Mouse (Mus musculus) hindbrain, embryonic 15.5 days (tissue): ENCODE measurements around the gene Nhp2. TPM values are rescaled to one million over a fixed set of nuclear protein-coding genes. Genes with fewer than 3 reads are reported as not detected.

Experiments
- ATAC-seq: fragments of 200-750 bp; cut with Nextera tagmentation; 2 replicates; pipeline ENCODE4 v1.8.0; 2017; ENCODE audit warnings: low read depth, moderate number of reproducible peaks, moderate TSS enrichment; ENCODE audit not compliant: low FRiP score
- H3K27ac ChIP-seq: fragments of 300-500 bp; sonication (generic); replicated peaks from 2 replicates; pipeline ENCODE4 v1.5.1; 2015; ENCODE audit warnings: mild to moderate bottlenecking, inconsistent platforms
- H3K27me3 ChIP-seq: fragments of 300-500 bp; sonication (generic); 2 replicates; pipeline ENCODE4 v1.6.1; 2015; ENCODE audit warnings: control low read depth, inconsistent platforms
- H3K36me3 ChIP-seq: fragments of 300-500 bp; sonication (generic); 2 replicates; pipeline ENCODE4 v1.6.1; 2015; ENCODE audit warnings: control low read depth, inconsistent platforms
- H3K4me1 ChIP-seq: fragments of 300-500 bp; sonication (generic); replicated peaks from 2 replicates; pipeline ENCODE4 v1.6.1; 2015; ENCODE audit warnings: control low read depth, inconsistent platforms
- H3K4me2 ChIP-seq: fragments of 300-500 bp; sonication (generic); 2 replicates; pipeline ENCODE4 v1.6.1; 2015; ENCODE audit warnings: moderate library complexity, mild to moderate bottlenecking, inconsistent platforms
- H3K4me3 ChIP-seq: fragments of 300-500 bp; sonication (generic); 2 replicates; pipeline ENCODE4 v1.5.1; 2015; ENCODE audit warnings: mild to moderate bottlenecking, inconsistent platforms
- H3K9ac ChIP-seq: fragments of 300-500 bp; sonication (generic); 2 replicates; pipeline ENCODE4 v1.6.1; 2015; ENCODE audit warnings: inconsistent platforms
- H3K9me3 ChIP-seq: fragments of 300-500 bp; sonication (generic); 2 replicates; pipeline ENCODE4 v1.6.1; 2016; ENCODE audit warnings: control low read depth, inconsistent platforms
- WGBS: fragments of 180-500 bp; shearing (Covaris S2); methylation state at CpG from one replicate; pipeline ENCODE4 v1.1.7; 2015; 5-methylcytosine and 5-hydroxymethylcytosine counted together
- polyA plus RNA-seq: library from polyadenylated mRNA; unstranded; fragments of >200 nt; fragmentation: Nextera tagmentation; extraction: Ambion mirVana; gene quantifications from 2 replicates; pipeline ENCODE4 v1.2.1, GENCODE M21; 2015

Gene Nhp2
- polyA plus RNA-seq, 1 experiment from 2014 or later = 105 TPM

GRCm38 (mm10) chr11:51591168-51591567 is 28.4 kb upstream of the Nhp2 start:
- 0 out of 2 replicates have a peak, but pooled peaks cover 5% of the 10 kb centered on the region for H3K4me1 ChIP-seq
- no peak overlapping the region for H3K4me3 ChIP-seq
- no peak overlapping the region for H3K27ac ChIP-seq
- H3K9ac ChIP-seq = no peak overlapping the region
- H3K27me3 ChIP-seq = no peaks in the 10 kb centered on the region
- H3K9me3 ChIP-seq = no peaks in the 10 kb centered on the region
- no peak for ATAC-seq
- H3K36me3 ChIP-seq = peaks cover 85% of the 10 kb centered on the region
- WGBS = 82% methylated on average over 7 of the region's 7 CpGs
- no peak overlapping the region for H3K4me2 ChIP-seq

DNA sequence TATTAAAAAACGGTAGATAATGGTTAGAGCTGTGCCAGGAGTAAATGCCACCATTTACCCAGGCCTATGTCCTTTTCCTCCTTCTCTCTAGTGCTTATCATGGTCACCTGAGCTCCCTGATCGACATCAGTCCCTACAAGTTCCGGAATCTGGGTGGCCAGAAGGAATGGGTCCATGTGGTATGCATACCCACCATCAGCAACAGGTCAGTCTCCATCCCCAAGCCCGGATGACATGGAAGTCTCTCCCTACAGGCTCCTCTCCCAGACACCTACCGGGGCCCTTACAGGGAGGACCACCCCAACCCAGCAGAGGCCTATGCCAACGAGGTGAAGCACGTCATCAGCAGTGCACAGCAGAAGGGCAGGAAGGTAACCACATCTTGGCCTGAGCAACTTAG is 27.6 kb upstream of the Nhp2 start:
- 0 out of 2 replicates have a peak, but pooled peaks cover 5% of the 10 kb centered on the region for H3K4me1 ChIP-seq
- 0 out of 2 replicates have a peak, but pooled peaks have one; percentile 23 for ATAC-seq
- H3K4me3 ChIP-seq = no peak overlapping the region
- no peak overlapping the region for H3K4me2 ChIP-seq
- H3K9ac ChIP-seq = no peak overlapping the region
- H3K27me3 ChIP-seq = no peaks in the 10 kb centered on the region
- peaks cover 89% of the 10 kb centered on the region for H3K36me3 ChIP-seq
- H3K9me3 ChIP-seq = no peaks in the 10 kb centered on the region
- 94% methylated on average over 7 of the region's 7 CpGs for WGBS
- no peak overlapping the region for H3K27ac ChIP-seq

DNA sequence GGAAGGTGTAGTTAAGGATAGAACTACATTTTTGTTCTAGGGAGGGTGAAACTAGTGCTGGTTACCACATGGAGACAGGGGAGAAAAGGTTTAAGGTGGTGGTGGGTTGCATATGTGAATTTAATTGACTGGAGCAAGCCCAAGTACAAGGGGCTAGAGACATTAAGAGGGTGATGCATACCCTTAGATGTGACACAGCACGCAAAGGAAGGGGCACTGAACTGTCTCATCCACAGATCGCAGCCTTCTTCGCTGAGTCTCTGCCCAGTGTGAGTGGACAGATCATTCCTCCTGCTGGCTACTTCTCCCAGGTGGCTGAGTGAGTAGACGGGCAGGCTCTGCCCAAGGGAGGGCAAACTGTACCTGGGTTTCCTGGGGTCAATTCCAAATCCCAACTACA is 26.2 kb upstream of the Nhp2 start:
- no peaks in the 10 kb centered on the region for H3K4me1 ChIP-seq
- H3K9me3 ChIP-seq = no peaks in the 10 kb centered on the region
- H3K36me3 ChIP-seq = peaks cover 89% of the 10 kb centered on the region
- no peak overlapping the region for H3K27ac ChIP-seq
- WGBS = 97% methylated on average over 4 of the region's 4 CpGs
- no peak overlapping the region for H3K4me2 ChIP-seq
- H3K9ac ChIP-seq = no peak overlapping the region
- H3K4me3 ChIP-seq = no peak overlapping the region
- H3K27me3 ChIP-seq = no peaks in the 10 kb centered on the region
- ATAC-seq = no peak

- H3K27ac ChIP-seq = no peak overlapping the region
- no peak overlapping the region for H3K4me2 ChIP-seq
- no peak for ATAC-seq
- H3K9ac ChIP-seq = no peak overlapping the region
- no peaks in the 10 kb centered on the region for H3K27me3 ChIP-seq
- WGBS = 92% methylated on average over 6 of the region's 6 CpGs
- no peaks in the 10 kb centered on the region for H3K4me1 ChIP-seq
- no peaks in the 10 kb centered on the region for H3K9me3 ChIP-seq
- H3K36me3 ChIP-seq = peaks cover 89% of the 10 kb centered on the region
- H3K4me3 ChIP-seq = no peak overlapping the region
Measured at GRCm38 (mm10) chr11:51593849-51594248, 25.7 kb upstream of the Nhp2 start.

DNA sequence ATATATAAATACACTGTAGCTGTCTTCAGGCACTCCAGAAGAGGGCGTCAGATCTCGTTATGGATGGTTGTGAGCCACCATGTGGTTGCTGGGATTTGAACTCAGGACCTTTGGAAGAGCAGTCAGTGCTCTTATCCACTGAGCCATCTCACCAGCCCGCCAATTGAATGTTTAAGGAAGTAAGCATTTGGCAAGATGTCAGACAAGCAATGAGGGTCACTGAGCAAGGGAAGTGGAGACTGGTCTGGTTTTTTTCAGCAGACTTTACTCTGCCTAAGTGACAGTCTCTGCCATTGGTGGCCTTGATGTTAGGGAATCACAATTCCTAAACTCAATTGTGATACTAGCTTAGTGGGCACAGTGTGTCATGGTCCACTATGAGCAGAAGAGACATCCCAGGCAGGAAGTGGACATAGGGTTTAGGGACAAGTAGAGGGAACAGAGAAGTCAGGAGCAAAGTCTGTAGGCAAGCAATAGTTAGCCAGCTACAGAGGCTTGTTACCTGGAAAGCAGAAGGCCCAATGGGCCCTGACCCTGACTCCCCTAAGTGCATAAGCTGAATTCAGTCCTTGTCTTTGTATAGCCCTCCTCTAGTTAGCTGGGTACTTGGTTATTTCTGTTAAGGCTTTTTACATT is 24.7 kb upstream of the Nhp2 start:
- Histone ChIP-seq H3K4me1 (no peaks in the 10 kb centered on the region), H3K4me3 (no peak overlapping the region), H3K27ac (no peak overlapping the region), H3K27me3 (no peaks in the 10 kb centered on the region), H3K9ac (no peak overlapping the region), H3K36me3 (peaks cover 89% of the 10 kb centered on the region), H3K4me2 (no peak overlapping the region), H3K9me3 (no peaks in the 10 kb centered on the region)
- no peak for ATAC-seq
- 80% methylated on average over 3 of the region's 3 CpGs for WGBS

GRCm38 (mm10) chr11:51595459-51596083 is 24.0 kb upstream of the Nhp2 start:
- H3K9me3 ChIP-seq = no peaks in the 10 kb centered on the region
- H3K27ac ChIP-seq = no peak overlapping the region
- WGBS = 91% methylated on average over 1 of the region's 1 CpGs
- H3K4me3 ChIP-seq = no peak overlapping the region
- H3K36me3 ChIP-seq = peaks cover 91% of the 10 kb centered on the region
- no peak for ATAC-seq
- no peak overlapping the region for H3K9ac ChIP-seq
- no peak overlapping the region for H3K4me2 ChIP-seq
- H3K4me1 ChIP-seq = no peaks in the 10 kb centered on the region
- H3K27me3 ChIP-seq = no peaks in the 10 kb centered on the region

- 80% methylated on average over 2 of the region's 2 CpGs for WGBS
Measured at GRCm38 (mm10) chr11:51597553-51597952, 22.0 kb upstream of the Nhp2 start.

GRCm38 (mm10) chr11:51602253-51602652 is 17.3 kb upstream of the Nhp2 start:
- no peaks in the 10 kb centered on the region for H3K27me3 ChIP-seq
- H3K4me1 ChIP-seq = peaks cover 35% of the 10 kb centered on the region
- no peak overlapping the region for H3K9ac ChIP-seq
- peaks cover 75% of the 10 kb centered on the region for H3K36me3 ChIP-seq
- H3K27ac ChIP-seq = no peak overlapping the region
- no peak overlapping the region for H3K4me3 ChIP-seq
- no peak overlapping the region for H3K4me2 ChIP-seq
- no peaks in the 10 kb centered on the region for H3K9me3 ChIP-seq
- 95% methylated on average over 3 of the region's 3 CpGs for WGBS
- no peak for ATAC-seq

More at GRCm38 (mm10) chr11:51597553-51597952, 22.0 kb upstream of the Nhp2 start:
- Histone ChIP-seq H3K9ac (no peak overlapping the region), H3K36me3 (peaks cover 93% of the 10 kb centered on the region), H3K27ac (no peak overlapping the region), H3K27me3 (no peaks in the 10 kb centered on the region), H3K4me2 (no peak overlapping the region), H3K4me1 (peaks cover 4% of the 10 kb centered on the region), H3K4me3 (no peak overlapping the region), H3K9me3 (no peaks in the 10 kb centered on the region)
- no peak for ATAC-seq

- under 1% methylated on average over 81 of the region's 81 CpGs for WGBS
- H3K36me3 ChIP-seq = peaks cover 40% of the 10 kb centered on the region
- peak; percentile 60 for ATAC-seq
Measured at GRCm38 (mm10) chr11:51605602-51606446, 13.7 kb upstream of the Nhp2 start.

GRCm38 (mm10) chr11:51606447-51607095 is 13.0 kb upstream of the Nhp2 start, which contains the start of gene Hnrnpab:
Hnrnpab (minus strand) TSS chr11:51606847.
- Histone ChIP-seq H3K36me3 (peaks cover 32% of the 10 kb centered on the region), H3K4me3 (peak within 1 kb of the TSS; percentile 88), H3K27ac (peak within 1 kb of the TSS; percentile 95), H3K9ac (peak within 1 kb of the TSS; percentile 98), H3K27me3 (no peaks in the 10 kb centered on the region), H3K4me2 (peak within 1 kb of the TSS; percentile 75), H3K4me1 (peaks cover 39% of the 10 kb centered on the region), H3K9me3 (no peaks in the 10 kb centered on the region)
- under 1% methylated on average over 90 of the region's 91 CpGs for WGBS
- peak; percentile 96 for ATAC-seq

More at GRCm38 (mm10) chr11:51605602-51606446, 13.7 kb upstream of the Nhp2 start:
- Histone ChIP-seq H3K27me3 (no peaks in the 10 kb centered on the region), H3K4me3 (peak overlapping the region; percentile 88), H3K9ac (peak overlapping the region; percentile 98), H3K4me1 (peaks cover 39% of the 10 kb centered on the region), H3K9me3 (no peaks in the 10 kb centered on the region), H3K27ac (peak overlapping the region; percentile 95), H3K4me2 (peak overlapping the region; percentile 72)

- peak; percentile 69; the same call in 1 of the 2 replicates for ATAC-seq
- Histone ChIP-seq H3K4me1 (peaks cover 38% of the 10 kb centered on the region), H3K27me3 (no peaks in the 10 kb centered on the region), H3K27ac (peak overlapping the region; percentile 89), H3K9me3 (no peaks in the 10 kb centered on the region), H3K4me3 (peak overlapping the region; percentile 88), H3K4me2 (peak overlapping the region; percentile 75), H3K36me3 (peaks cover 26% of the 10 kb centered on the region), H3K9ac (peak overlapping the region; percentile 82)
- WGBS = 11% methylated on average over 15 of the region's 15 CpGs
Measured at GRCm38 (mm10) chr11:51607096-51607738, 12.3 kb upstream of the Nhp2 start.
